Mouse (Mus musculus) layer of hippocampus, adult 9-11 months (tissue): ENCODE results near the gene Lhx3.

ENCODE experiments used
- DNase-seq: peaks from one replicate; pipeline ENCODE4 v3.0.0; 2022

Gene Lhx3

GRCm38 (mm10) chr2:26208126-26208789, at the start of gene Lhx3:
Lhx3 (minus strand) TSS chr2:26208289.
- DNase-seq, result no peak

- DNase-seq, result no peak
Measured at GRCm38 (mm10) chr2:26257315-26258096, 49.4 kb upstream of the Lhx3 start.

- DNase-seq, result no peak
Measured at GRCm38 (mm10) chr2:26254816-26255215, 46.7 kb upstream of the Lhx3 start.

DNA sequence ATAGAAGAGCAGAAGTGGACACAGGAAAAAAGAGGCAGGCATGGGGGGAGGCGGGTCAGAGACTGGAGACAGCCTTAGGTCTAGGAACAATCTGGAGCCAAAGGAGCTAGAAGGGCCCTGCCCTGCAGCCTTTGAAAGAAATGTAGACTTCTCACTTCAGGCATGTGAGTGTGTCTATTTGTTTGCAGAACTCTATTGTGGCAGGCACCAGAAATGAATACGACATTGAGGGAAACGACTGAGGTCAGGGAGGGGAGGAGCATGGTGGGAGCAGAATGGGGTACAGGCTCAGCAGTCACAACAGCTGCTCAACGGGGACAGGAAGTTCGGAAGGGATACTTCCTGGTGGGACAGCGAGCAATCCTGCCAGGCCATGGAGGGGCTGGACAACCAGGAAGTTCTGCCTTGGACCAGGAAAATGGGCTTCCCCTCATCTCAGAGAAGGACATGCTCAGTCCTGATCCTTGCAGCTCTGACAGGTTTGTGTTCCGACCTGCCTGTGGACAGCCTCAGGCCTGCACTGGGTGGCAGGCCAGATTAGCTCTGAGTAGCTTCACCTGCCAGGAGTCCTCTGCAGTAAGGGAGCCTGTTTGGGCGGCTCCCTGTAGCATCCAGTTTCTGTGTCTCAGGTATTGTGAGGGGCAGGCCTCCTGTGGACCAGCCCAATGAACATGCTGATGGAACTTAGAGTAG, 44.6 kb upstream of the Lhx3 start:
- DNase-seq, result no peak

- no peak for DNase-seq
Measured at GRCm38 (mm10) chr2:26247531-26247930, 39.4 kb upstream of the Lhx3 start.

DNA sequence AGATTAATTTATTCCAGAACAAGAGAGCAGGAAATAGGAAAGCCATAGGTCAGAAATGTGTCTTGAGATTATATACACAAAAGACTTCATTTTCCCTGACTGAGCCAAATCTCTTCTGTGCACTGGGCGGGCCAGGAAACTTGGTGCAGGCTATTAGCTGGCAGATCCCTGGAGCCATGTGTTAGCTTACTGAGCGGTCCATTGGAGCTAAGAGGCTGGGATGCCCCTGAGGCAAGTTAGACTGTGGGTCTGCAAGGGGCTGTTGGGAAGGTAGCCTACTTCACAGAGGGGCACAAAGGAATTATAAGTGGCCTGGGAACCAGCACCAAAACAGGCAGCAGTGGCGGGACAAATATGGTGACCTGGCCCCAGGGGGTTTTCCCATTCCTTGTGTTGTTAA, 32.8 kb upstream of the Lhx3 start:
- DNase-seq, result no peak

DNA sequence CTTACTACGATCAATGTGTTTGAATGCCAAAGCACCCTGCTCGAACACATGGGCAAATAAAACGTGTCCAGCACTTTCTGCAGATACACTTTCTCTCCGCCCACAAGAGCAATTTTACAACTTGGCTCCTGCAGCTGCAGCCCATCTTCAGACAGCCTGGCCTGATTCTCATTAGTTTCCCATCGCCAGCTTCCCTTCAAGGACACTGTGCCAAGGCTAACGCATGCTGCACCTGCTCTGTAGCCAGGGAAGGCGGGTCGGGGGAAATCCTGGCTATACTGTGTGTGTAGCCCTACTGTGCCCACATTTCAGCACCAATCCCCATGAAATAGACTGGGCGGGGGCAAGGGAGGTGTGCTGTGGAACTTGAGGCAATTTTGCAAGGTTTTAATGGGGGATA, 32.2 kb upstream of the Lhx3 start:
- DNase-seq, result peak; percentile 15

DNA sequence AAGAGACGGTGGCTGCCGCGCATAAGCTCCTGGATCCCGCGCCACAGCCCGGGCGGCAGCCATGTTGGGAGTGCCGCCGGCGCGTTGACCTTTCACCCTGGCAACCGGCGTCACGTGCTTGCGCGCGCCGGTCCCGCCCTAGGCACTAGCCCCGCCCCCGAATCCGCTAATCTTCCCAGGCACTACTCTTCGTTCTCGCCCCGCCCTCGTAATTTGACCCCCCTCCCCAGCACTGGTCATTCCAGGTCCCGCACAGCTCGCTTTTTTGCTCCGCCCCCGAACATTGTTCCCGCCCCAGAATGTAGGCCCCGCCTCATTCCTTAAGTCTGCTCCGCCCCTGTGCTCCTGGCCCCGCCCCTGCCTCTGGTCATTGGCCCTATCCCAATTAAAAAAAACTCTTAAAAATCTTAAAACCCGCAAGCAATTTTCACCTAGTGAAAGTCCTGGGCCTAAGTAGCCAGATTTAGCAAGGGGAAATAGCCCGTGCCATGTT, 29.2 kb upstream of the Lhx3 start, which contains the start of gene Qsox2:
TSS of gene Qsox2 (minus strand) at position 236 of the 493 bp plus-strand sequence.
- peak; percentile 89 for DNase-seq

GRCm38 (mm10) chr2:26236681-26237289, 28.7 kb upstream of the Lhx3 start:
- DNase-seq, result no peak

- DNase-seq, result no peak
Measured at GRCm38 (mm10) chr2:26234771-26235170, 26.7 kb upstream of the Lhx3 start.

GRCm38 (mm10) chr2:26234253-26234652, 26.2 kb upstream of the Lhx3 start:
- DNase-seq, result no peak

DNA sequence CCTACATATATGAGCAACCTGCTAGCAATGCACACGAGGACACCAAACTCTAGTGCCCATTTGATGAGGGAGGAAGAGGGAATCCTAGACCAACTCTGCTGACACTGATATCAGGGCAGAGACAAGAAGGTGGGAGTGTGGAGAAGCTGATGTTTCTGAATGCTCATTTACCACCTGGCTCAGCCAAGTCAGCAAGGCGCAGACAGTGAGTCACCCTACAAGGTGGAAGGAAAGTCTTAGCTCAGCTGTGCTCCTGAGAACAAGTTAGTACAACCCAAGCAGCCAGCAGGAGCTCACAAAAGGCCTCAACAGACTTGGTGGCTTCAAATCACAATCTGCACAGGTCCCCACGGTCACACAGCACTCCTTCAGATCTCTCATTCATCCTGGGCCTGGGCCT, 23.3 kb upstream of the Lhx3 start:
- DNase-seq, result no peak

- no peak for DNase-seq
Measured at GRCm38 (mm10) chr2:26230253-26230652, 22.2 kb upstream of the Lhx3 start.

GRCm38 (mm10) chr2:26227788-26228187, 19.7 kb upstream of the Lhx3 start:
- peak; percentile 61 for DNase-seq

GRCm38 (mm10) chr2:26225242-26225641, 17.2 kb upstream of the Lhx3 start:
- no peak for DNase-seq

- DNase-seq, result no peak
Measured at GRCm38 (mm10) chr2:26223961-26224360, 15.9 kb upstream of the Lhx3 start.

GRCm38 (mm10) chr2:26214526-26214925, 6.4 kb upstream of the Lhx3 start:
- no peak for DNase-seq

- no peak for DNase-seq
Measured at GRCm38 (mm10) chr2:26209566-26209965, 1.5 kb upstream of the Lhx3 start.

DNA sequence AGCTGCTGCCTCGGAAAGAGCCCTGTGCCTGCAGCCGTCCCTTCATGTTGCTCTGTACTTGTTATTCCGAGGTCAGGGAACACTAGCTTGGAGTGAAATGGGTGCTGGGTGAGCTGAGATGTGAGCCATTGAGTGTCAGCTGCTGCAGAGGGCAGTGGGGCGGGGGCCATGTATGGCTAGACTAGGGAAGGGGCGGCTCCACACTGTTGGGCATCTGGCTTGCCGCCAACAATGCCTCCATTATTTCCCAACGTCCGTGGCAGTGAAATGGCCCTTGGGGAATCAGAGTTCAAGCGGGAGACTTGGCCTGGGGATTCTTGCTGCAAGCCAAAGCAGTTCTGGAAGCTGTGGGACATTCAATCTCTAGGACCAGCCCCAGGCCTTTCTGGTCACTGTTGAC, 530 bp downstream of the Lhx3 start:
- no peak for DNase-seq

DNA sequence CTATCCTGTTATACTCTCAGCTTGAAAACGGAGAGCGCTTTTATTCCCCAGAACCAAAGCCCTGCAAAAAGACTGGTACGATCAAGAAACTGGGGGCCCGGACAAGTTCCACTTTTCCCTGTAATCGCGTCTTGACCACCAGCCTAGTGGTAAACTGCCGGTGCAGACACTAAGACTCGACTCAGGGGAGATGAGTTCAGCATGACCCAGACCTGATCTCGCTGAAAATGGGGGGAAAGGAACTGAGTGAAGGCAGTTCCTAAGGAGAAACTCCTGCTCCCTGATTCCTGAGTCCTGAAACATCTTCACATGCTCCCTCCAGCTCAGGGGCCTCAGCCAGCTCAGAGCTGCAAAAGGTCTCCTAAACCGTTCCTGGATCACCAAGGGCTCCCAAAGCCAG, 2.3 kb downstream of the Lhx3 start:
- no peak for DNase-seq

GRCm38 (mm10) chr2:26205126-26205525, 3.0 kb downstream of the Lhx3 start:
- DNase-seq, result no peak

- DNase-seq, result no peak
Measured at GRCm38 (mm10) chr2:26202849-26203475, 5.1 kb downstream of the Lhx3 start.
